Mouse (Mus musculus) embryonic facial prominence, embryonic 15.5 days (tissue): ENCODE data around the gene Klrb1b. TPM values are rescaled to one million over a fixed set of nuclear protein-coding genes. Genes with fewer than 3 reads are reported as not detected.
"Not testable (repeated sequence)": the region's sequence is repeated elsewhere in the genome, so short reads cannot be mapped to it uniquely, and the experiment has no call there.

Experiments
- ATAC-seq: fragments of 200-750 bp; cut with Nextera tagmentation; 2 replicates; pipeline ENCODE4 v1.8.0; 2017; ENCODE audit warnings: low read depth, moderate TSS enrichment; ENCODE audit not compliant: insufficient number of reproducible peaks, low FRiP score, low TSS enrichment
- H3K27ac ChIP-seq: fragments of 300-500 bp; sonication (generic); replicated peaks from 2 replicates; pipeline ENCODE4 v1.5.1; 2015; ENCODE audit warnings: mild to moderate bottlenecking, inconsistent platforms
- H3K27me3 ChIP-seq: fragments of 300-500 bp; sonication (generic); 2 replicates; pipeline ENCODE4 v1.6.1; 2015; ENCODE audit warnings: inconsistent platforms
- H3K36me3 ChIP-seq: fragments of 300-500 bp; sonication (generic); 2 replicates; pipeline ENCODE4 v1.6.1; 2015; ENCODE audit warnings: mild to moderate bottlenecking, inconsistent platforms
- H3K4me1 ChIP-seq: fragments of 300-500 bp; sonication (generic); 2 replicates; pipeline ENCODE4 v1.6.1; 2015; ENCODE audit warnings: inconsistent platforms
- H3K4me2 ChIP-seq: fragments of 300-500 bp; sonication (generic); replicated peaks from 2 replicates; pipeline ENCODE4 v1.6.1; 2015; ENCODE audit warnings: mild to moderate bottlenecking, inconsistent platforms
- H3K4me3 ChIP-seq: fragments of 300-500 bp; sonication (generic); replicated peaks from 2 replicates; pipeline ENCODE4 v1.5.1; 2015; ENCODE audit warnings: mild to moderate bottlenecking, inconsistent platforms
- H3K9ac ChIP-seq: fragments of 300-500 bp; sonication (generic); 2 replicates; pipeline ENCODE4 v1.6.1; 2015; ENCODE audit warnings: inconsistent platforms
- H3K9me3 ChIP-seq: fragments of 300-500 bp; sonication (generic); replicated peaks from 2 replicates; pipeline ENCODE4 v1.6.1; 2016; ENCODE audit warnings: inconsistent platforms
- WGBS: fragments of 180-500 bp; shearing (Covaris S2); methylation state at CpG from one replicate; pipeline ENCODE4 v1.1.7; 2015; 5-methylcytosine and 5-hydroxymethylcytosine counted together
- polyA plus RNA-seq: library from polyadenylated mRNA; unstranded; fragments of >200 nt; fragmentation: Nextera tagmentation; extraction: Ambion mirVana; gene quantifications from 2 replicates; pipeline ENCODE4 v1.2.1, GENCODE M21; 2015

Gene Klrb1b
- polyA plus RNA-seq, 1 experiment from 2014 or later = not detected

DNA sequence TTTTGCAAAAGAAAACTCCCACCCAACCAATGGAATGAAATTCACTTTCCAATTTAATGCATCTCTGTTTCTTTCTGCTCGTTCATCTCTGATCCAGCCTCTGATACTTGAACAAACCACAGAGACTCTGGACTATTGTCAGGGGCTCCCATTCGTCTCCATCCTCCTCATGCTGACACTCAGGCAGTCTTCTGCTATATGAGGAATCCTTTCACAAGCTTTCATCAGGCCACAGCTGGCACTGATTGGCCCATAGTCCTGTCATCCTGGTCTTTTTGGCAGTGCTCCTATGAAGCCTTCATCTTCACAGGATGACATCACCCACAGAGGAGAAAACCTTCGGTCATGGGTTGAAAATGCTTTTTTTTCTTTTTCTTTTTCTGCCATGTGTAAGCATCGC is 58.1 kb downstream of the Klrb1b start:
- no peak overlapping the region for H3K9ac ChIP-seq
- H3K4me1 ChIP-seq = no peaks in the 10 kb centered on the region
- no peak overlapping the region for H3K4me3 ChIP-seq
- no peak overlapping the region for H3K4me2 ChIP-seq
- WGBS = 71% methylated on average over 4 of the region's 4 CpGs
- no peak overlapping the region for H3K27ac ChIP-seq
- no peaks in the 10 kb centered on the region for H3K27me3 ChIP-seq
- ATAC-seq = no peak
- H3K9me3 ChIP-seq = no peaks in the 10 kb centered on the region
- H3K36me3 ChIP-seq = no peaks in the 10 kb centered on the region

DNA sequence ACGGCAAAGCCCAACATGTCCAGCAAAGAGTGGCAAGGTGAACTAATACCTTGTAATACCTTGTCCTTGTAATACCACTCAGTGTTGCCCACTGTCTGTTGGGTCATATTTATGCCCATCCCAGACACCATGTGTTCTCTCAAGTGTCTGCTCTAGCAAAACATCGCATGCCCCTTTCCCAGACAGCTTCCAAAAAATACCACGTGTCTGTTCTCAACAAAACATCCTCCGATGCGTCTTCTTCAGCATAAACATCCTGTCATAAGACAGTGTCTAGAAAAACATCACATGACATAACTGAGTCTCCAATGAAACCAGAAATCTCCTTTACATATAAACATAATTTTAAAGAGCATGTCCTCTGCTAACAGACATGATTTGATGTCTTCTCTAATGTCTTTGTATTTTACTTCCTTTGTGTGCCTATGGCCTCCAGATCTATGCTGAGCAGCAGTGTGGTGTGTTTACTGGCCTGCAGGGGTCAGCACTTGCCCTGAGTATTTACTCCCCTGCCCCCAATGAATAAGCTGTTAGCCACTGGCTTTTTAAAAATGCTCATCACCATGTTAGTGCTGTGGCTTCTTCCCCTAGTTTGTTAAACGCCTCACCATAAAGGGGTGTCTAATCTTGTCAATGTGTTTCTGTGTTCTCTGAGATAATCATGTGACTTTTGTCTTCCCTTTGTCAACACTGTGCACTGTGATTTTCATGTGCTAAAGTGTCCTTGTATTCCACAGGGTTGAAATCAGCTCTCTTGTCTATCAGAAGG is 59.5 kb downstream of the Klrb1b start:
- not testable (repeated sequence) for H3K4me1 ChIP-seq, H3K4me3 ChIP-seq, H3K9me3 ChIP-seq, H3K27ac ChIP-seq, H3K9ac ChIP-seq, ATAC-seq, H3K4me2 ChIP-seq, H3K36me3 ChIP-seq, H3K27me3 ChIP-seq
- WGBS = 61% methylated on average over 6 of the region's 6 CpGs

DNA sequence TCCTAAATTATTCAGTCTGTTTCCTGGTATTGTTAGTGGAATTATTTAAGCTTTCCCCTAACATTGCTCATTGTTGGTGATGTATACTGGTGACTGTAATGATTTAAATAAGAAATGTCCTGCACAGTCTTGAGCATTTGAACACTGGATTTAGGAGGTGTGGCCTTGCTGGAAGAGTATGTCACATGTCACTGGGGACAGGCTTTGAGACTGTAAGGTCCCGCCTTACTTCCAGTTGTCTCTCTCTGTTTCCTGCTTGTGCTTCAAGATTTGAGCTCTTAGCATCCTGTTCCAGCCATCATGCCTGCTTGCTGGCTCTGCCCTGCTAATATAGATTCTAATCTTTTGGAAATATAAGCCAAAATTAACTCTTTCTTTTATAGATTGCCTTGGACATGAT is 60.9 kb downstream of the Klrb1b start:
- Histone ChIP-seq H3K9me3 (no peaks in the 10 kb centered on the region), H3K27me3 (no peaks in the 10 kb centered on the region), H3K4me1 (0 out of 2 replicates have a peak, but pooled peaks cover 6% of the 10 kb centered on the region), H3K4me3 (no peak overlapping the region), H3K36me3 (no peaks in the 10 kb centered on the region), H3K9ac (no peak overlapping the region), H3K4me2 (no peak overlapping the region), H3K27ac (no peak overlapping the region)
- ATAC-seq = no peak
- 79% methylated on average over 1 of the region's 1 CpGs for WGBS

DNA sequence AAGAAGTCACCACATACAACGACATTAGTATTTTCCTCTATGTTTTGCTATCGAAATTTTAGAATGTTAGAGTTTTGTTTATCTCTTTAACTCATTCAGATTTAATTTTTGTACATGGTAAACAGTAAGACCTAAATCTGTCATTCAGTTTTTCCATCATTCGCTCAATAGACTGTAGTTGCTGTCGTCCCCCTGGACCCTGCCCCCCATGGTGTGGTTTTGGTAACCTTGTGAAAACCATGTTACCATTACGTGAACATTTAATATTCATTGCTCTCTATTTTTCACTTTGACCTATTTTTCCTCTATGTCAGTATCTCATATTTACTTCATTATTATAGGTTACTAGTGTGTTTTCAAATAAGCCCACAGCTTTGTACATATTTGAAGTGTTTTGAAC is 61.5 kb downstream of the Klrb1b start:
- H3K27ac ChIP-seq = no peak overlapping the region; the same call in 1 of the 2 replicates
- WGBS = 18% methylated on average over 5 of the region's 5 CpGs
- ATAC-seq = no peak
- 0 out of 2 replicates have a peak, but pooled peaks cover 6% of the 10 kb centered on the region for H3K4me1 ChIP-seq
- no peaks in the 10 kb centered on the region for H3K36me3 ChIP-seq
- peak overlapping the region; percentile 65 for H3K4me2 ChIP-seq
- peak overlapping the region; percentile 26; the same call in 1 of the 2 replicates for H3K9ac ChIP-seq
- H3K9me3 ChIP-seq = no peaks in the 10 kb centered on the region
- no peaks in the 10 kb centered on the region for H3K27me3 ChIP-seq
- H3K4me3 ChIP-seq = peak overlapping the region; percentile 57

DNA sequence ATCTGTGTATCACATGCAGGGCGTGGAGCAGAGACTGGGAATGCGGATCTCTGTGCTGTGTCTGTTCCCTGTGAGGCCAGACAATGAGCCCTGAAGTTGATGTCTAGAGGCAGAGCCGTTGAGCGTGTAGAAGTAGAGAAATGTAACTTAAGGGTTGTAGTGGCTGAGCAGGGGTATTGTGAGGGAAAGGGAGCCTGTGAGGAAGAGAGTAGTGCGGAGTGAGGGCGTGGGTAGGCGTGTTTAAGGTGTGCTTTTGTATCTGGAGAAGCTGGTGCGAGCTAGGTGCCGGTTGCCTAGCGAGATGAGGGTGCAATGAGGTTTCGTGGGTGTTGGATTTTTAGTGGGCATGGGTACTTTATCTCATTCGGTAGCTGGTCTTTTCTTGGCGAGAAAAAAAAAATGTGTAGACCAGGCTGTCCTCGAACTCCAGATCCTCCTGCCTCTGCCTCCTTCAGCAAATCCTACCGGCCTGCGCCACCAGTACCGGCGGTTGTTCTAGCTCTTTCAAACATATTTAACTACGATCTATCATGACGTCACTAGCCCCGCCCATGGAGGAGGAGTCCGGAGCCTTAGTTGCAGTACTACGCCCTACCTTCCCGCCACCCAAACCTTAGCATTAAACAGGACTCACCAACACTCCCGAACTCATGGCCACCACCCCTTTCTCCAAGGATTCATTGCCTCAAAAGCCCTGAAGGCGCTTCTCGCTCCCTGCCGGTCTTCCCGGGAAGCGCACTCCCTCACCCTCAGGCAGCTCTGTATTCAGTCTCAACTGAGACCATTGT is 62.2 kb downstream of the Klrb1b start:
- Histone ChIP-seq H3K4me2 (peak overlapping the region; percentile 65), H3K27me3 (no peaks in the 10 kb centered on the region), H3K4me3 (peak overlapping the region; percentile 57), H3K9me3 (no peaks in the 10 kb centered on the region), H3K27ac (peak overlapping the region; percentile 79), H3K4me1 (0 out of 2 replicates have a peak, but pooled peaks cover 6% of the 10 kb centered on the region), H3K36me3 (no peaks in the 10 kb centered on the region), H3K9ac (peak overlapping the region; percentile 26)
- peak; percentile 96 for ATAC-seq
- WGBS = under 1% methylated on average over 30 of the region's 30 CpGs

Other genes with a start within 250 kb of the Klrb1b start
- gene A2ml1, start 244.7 kb downstream of the Klrb1b start, polyA plus RNA-seq = 6.8 and 10.3 TPM in 2 replicates
- not detected in 2 replicates for gene Klrb1a, start 202.8 kb downstream of the Klrb1b start, polyA plus RNA-seq
- gene Clec2h, start 163.9 kb downstream of the Klrb1b start, polyA plus RNA-seq = not detected in 2 replicates
- gene Klrb1, start 103.3 kb downstream of the Klrb1b start, polyA plus RNA-seq = not detected in 2 replicates
- 0.05 and 0.11 TPM in 2 replicates for gene Klrb1c, start 37.1 kb downstream of the Klrb1b start, polyA plus RNA-seq
- gene Gm44511, start within 50 bp of the Klrb1b start, polyA plus RNA-seq = not detected in 2 replicates
- gene Clec2i, start 61.3 kb upstream of the Klrb1b start, polyA plus RNA-seq = 0.12 and 0.36 TPM in 2 replicates
- 0.38 and 0.49 TPM in 2 replicates for gene BC035044, start 64.8 kb upstream of the Klrb1b start, polyA plus RNA-seq
- gene Clec2g, start 108.0 kb upstream of the Klrb1b start, polyA plus RNA-seq = 3.7 and 5.6 TPM in 2 replicates
- gene Klrb1f, start 219.6 kb upstream of the Klrb1b start, polyA plus RNA-seq = 0.39 TPM in 1 of 2 replicates, not detected in the other